25 mouse cellular contexts compared by ENCODE assay signal in genomic region chr6:127676866-127677265, GRCm38 (mm10).
A peak's percentile ranks its signal among the peaks of the same experiment; 100 is the strongest.
DNase-seq lines count a peak whose midpoint lies in the region; ATAC-seq lines count a peak whose summit lies in the region.
"Had no signal": no experiment of that assay in that cellular context is flagged by ENCODE, and none has a peak within 500 bp of the region (broad histone marks: within the 10 kb centered on the region; RNA-seq: fewer than 3 reads in every experiment).

No protein-coding gene starts in this region.

- 62% methylated on average over 11 of the region's 11 CpGs for WGBS in hindbrain, embryonic 10.5 days
- WGBS in hindbrain, embryonic 13.5 days = 38% methylated on average over 11 of the region's 11 CpGs
- WGBS in neural tube, embryonic 12.5 days = 42% methylated on average over 11 of the region's 11 CpGs

- H3K27me3 ChIP-seq in hindbrain, embryonic 10.5 days (ENCODE audit: insufficient read depth, poor library complexity, severe bottlenecking) = no peaks in the 10 kb centered on the region
- no peaks in the 10 kb centered on the region for H3K27me3 ChIP-seq in hindbrain, embryonic 13.5 days
- no peaks in the 10 kb centered on the region for H3K27me3 ChIP-seq in neural tube, embryonic 12.5 days (replicated peaks)
- H3K27me3 ChIP-seq: embryonic facial prominence, embryonic 15.5 days; limb, embryonic 12.5 days; liver, embryonic 12.5 days had no signal

- no peaks in the 10 kb centered on the region for H3K9me3 ChIP-seq in hindbrain, embryonic 10.5 days
- H3K9me3 ChIP-seq in hindbrain, embryonic 13.5 days = no peaks in the 10 kb centered on the region
- H3K9me3 ChIP-seq in neural tube, embryonic 12.5 days = no peaks in the 10 kb centered on the region
- H3K9me3 ChIP-seq: embryonic facial prominence, embryonic 15.5 days; heart, embryonic 10.5 days; limb, embryonic 12.5 days; liver, embryonic 12.5 days; midbrain, embryonic 12.5 days had no signal

- H3K4me3 ChIP-seq in hindbrain, embryonic 10.5 days = no peak overlapping the region
- H3K4me3 ChIP-seq in hindbrain, embryonic 13.5 days = no peak overlapping the region
- H3K4me3 ChIP-seq in neural tube, embryonic 12.5 days = no peak overlapping the region
- H3K4me3 ChIP-seq: embryonic facial prominence, embryonic 15.5 days; heart, embryonic 10.5 days; limb, embryonic 12.5 days; liver, embryonic 12.5 days; midbrain, embryonic 12.5 days had no signal

- H3K9ac ChIP-seq in hindbrain, embryonic 13.5 days = peak overlapping the region; percentile 24; the same call in 1 of the 2 replicates
- H3K9ac ChIP-seq in neural tube, embryonic 12.5 days = no peak overlapping the region
- H3K9ac ChIP-seq: embryonic facial prominence, embryonic 15.5 days; limb, embryonic 12.5 days; liver, embryonic 12.5 days; midbrain, embryonic 12.5 days had no signal

- intact Hi-C loops in heart, postnatal 10 days (cut with DNase I) = no loop called here

- H3K36me3 ChIP-seq in hindbrain, embryonic 10.5 days = no peaks in the 10 kb centered on the region
- no peaks in the 10 kb centered on the region for H3K36me3 ChIP-seq in hindbrain, embryonic 13.5 days
- no peaks in the 10 kb centered on the region for H3K36me3 ChIP-seq in neural tube, embryonic 12.5 days
- H3K36me3 ChIP-seq: embryonic facial prominence, embryonic 15.5 days; G1E; heart, embryonic 10.5 days; limb, embryonic 12.5 days; liver, embryonic 12.5 days; midbrain, embryonic 12.5 days had no signal

- H3K27ac ChIP-seq in hindbrain, embryonic 10.5 days = peak overlapping the region; percentile 41; the same call in 1 of the 2 replicates
- peak overlapping the region; percentile 68 for H3K27ac ChIP-seq in hindbrain, embryonic 13.5 days
- no peak overlapping the region for H3K27ac ChIP-seq in neural tube, embryonic 12.5 days
- H3K27ac ChIP-seq: embryonic facial prominence, embryonic 15.5 days; heart, embryonic 10.5 days; limb, embryonic 12.5 days; liver, embryonic 12.5 days; midbrain, embryonic 12.5 days; stomach, postnatal 0 days had no signal

- peak; percentile 81 for ATAC-seq in hindbrain, embryonic 13.5 days (ENCODE audit: low FRiP score)
- peak; percentile 78 for ATAC-seq in neural tube, embryonic 12.5 days (ENCODE audit: low FRiP score, low read depth)
- ATAC-seq: forebrain, embryonic 14.5 days; intestine, embryonic 16.5 days; liver, embryonic 12.5 days; Patski had no signal

- DNase-seq in gastrocnemius, postnatal 10 days = peak; percentile 48
- DNase-seq in gastrocnemius, adult 8-10 months (ENCODE audit: low spot score in 2 of 2) = no peak
- DNase-seq in hindbrain, embryonic 10.5 days (ENCODE audit: low spot score) = peak; percentile 18
- no peak for DNase-seq in spleen, postnatal 4 days (ENCODE audit: low spot score in 2 of 2)
- no peak for DNase-seq in adrenal gland, adult 8-10 months
- DNase-seq in heart, postnatal 10 days = no peak
- DNase-seq: adrenal gland, postnatal 10 days; cerebellum, adult 2 months; cerebellum, postnatal 36 days; kidney, adult 9 months; kidney, postnatal 14 days; lung, adult 18-20 months; lung, postnatal 14 days had no signal

- H3K4me2 ChIP-seq in hindbrain, embryonic 13.5 days = no peak overlapping the region
- H3K4me2 ChIP-seq in neural tube, embryonic 12.5 days (replicated peaks) = no peak overlapping the region
- H3K4me2 ChIP-seq: embryonic facial prominence, embryonic 15.5 days; limb, embryonic 12.5 days; liver, embryonic 12.5 days; midbrain, embryonic 12.5 days had no signal

- peaks cover 7% of the 10 kb centered on the region for H3K4me1 ChIP-seq in hindbrain, embryonic 10.5 days (replicated peaks)
- H3K4me1 ChIP-seq in hindbrain, embryonic 13.5 days (replicated peaks) = peaks cover 19% of the 10 kb centered on the region
- H3K4me1 ChIP-seq in neural tube, embryonic 12.5 days = peaks cover 8% of the 10 kb centered on the region; the same call in 1 of the 2 replicates
- H3K4me1 ChIP-seq: embryonic facial prominence, embryonic 15.5 days; liver, embryonic 12.5 days; midbrain, embryonic 12.5 days had no signal

Comparison
In these comparisons a context has a peak if more than half of its experiments do, and no peak if none do; other contexts are left out.
1. DNase-seq: peak in gastrocnemius, postnatal 10 days (single experiment) and hindbrain, embryonic 10.5 days (single experiment); none in gastrocnemius, adult 8-10 months (0 of 2), spleen, postnatal 4 days (0 of 2), adrenal gland, adult 8-10 months (single experiment) and heart, postnatal 10 days (0 of 2).